Mouse (Mus musculus): ENCODE results near the gene Bbs2. TPM values are rescaled to one million over a fixed set of nuclear protein-coding genes. Genes with fewer than 3 reads are reported as not detected.

The Bbs2 gene
- total RNA-seq, 2 experiments from 2014 or later: 4.2 to 8.7 TPM

DNA sequence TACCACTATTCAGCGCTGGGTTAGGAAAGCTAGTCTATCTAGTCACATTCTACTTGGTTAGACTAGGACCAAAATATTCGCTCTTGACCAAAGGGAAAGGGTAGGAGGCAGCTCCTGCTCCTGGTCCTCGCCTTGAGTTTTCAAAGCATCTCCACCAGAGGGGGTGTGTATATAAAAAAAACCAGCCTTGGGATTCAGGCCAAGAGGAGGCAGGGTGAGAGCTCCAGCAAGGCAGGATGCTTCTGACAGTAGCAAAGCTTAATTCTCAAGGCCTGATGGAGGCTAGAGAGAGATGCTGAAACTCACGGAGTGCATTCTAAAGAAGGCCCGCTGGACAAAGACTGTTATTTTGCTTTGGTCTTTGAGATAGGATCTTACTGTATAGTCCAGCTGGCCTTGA, 5.4 kb upstream of the Bbs2 start:
- no peak for ATAC-seq (ENCODE audit: poor library complexity, severe bottlenecking)

DNA sequence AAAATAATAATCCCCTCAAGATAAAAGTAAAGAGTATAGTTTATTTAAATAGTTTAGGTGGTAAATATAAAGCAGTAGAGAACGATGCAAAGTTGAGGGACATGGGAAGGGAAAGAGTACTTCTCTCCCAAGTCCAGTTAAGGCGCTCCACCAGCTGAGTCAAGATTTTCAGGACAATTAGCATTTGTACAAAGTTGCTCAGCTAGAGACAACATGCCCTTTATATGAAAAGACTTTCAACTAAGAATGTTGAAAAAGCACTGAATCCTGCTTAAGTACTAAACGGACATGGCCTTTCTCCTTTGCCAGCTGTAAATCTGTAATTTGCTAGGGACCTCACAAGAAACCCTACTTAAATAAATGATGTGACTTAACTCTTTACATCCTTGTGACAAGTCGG, 268 bp upstream of the Bbs2 start:
- ATAC-seq (ENCODE audit: poor library complexity, severe bottlenecking): no peak

DNA sequence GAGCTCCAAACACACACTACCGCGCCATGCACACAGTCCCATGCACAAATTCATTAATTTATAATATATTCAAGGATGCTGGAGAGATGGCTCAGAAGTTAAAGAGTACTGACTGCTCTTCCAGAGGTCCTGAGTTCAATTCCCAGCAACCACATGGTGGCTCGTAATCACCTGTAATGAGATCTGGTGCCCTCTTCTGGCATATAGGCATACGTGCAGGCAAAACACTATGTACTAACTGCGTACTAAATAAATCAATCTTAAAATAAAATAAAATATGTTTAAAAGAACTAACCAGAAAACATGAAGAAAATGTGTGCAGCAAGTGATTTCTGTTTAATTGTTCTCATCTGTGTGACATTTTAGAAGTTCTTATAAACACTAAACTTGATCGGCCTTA, 4.4 kb downstream of the Bbs2 start:
- no peak for ATAC-seq (ENCODE audit: poor library complexity, severe bottlenecking)

DNA sequence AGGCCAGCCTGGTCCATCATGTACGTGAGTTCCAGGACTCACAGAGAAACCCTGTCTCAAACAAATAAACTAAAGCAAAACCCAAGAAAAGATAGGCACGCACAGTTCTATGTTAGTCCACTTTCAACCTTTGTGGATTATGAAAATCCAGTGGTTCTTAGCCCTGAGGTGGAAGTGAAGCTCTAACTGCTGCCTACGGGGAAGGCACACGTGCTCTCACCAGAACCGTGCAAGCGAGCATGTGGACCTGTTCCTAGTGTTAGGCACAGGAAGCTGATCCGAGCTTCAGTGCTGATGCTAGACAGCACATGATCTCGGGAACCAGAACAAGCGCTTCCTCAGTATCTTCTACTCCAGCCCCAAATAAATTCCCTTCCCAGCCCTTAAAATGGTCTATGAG, 5.9 kb downstream of the Bbs2 start:
- ATAC-seq (ENCODE audit: poor library complexity, severe bottlenecking): no peak

- ATAC-seq (ENCODE audit: poor library complexity, severe bottlenecking): peak; percentile 87
These were observed 9.0 kb downstream of the Bbs2 start for GRCm38 (mm10) chr8:94089715-94090114.

GRCm38 (mm10) chr8:94087964-94088363, 10.8 kb downstream of the Bbs2 start:
- no peak for ATAC-seq (ENCODE audit: poor library complexity, severe bottlenecking)

- peak; percentile 69 for ATAC-seq (ENCODE audit: poor library complexity, severe bottlenecking)
These were observed 22.1 kb downstream of the Bbs2 start for GRCm38 (mm10) chr8:94076461-94077192.

DNA sequence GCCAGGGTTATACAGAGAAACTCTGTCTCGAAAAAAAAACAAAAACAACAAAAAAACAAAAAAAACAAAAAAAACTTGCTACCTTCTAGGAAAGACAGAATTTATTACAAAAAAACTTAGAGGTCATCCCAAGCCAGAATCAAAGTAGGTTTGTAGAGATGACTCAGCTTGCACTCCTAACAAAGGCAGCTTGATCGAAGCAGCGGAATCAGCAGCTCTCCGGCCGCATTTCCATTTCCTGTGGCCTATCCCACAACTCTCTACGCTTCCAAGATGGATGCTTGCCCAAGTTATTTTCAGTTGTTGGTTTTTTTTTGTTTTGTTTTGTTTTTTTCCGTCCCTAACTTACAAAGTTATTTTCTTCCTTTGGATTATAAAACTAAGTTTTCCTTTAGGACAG, 29.9 kb downstream of the Bbs2 start:
- no peak for ATAC-seq (ENCODE audit: poor library complexity, severe bottlenecking)

DNA sequence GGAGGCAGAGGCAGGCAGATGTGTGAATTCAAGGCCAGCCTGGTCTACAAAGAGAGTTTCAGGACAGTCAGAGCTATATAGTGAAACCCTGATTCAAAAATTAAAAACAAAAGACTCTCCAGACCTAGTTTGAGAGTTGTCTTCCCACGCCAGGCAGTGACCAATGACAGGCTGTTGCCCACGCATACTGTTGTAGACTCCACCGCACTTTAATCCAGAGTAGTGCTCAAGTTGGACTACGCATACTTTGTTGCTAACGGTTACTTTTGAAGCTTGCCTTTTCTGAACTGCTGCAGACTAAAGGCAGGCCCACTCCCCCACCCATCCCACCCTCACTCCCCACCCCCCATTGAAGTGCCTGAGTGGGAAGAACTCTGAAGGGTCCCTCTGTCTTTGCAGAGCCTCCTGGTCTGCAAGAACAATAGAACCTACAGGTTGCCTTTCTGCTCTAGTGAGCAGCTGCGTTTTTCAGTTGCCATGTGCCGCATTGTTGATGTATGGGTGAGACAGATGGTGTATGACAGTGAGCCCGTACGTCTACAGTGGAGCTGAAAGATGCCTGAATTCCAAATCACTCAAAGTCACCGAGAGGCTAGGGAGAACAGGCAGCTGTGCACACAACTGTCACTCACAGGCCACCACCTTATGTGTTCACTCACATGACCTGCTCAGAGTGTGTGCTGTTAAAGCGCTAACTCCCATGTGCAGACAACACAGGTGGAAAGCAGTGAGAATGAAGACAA, 32.4 kb downstream of the Bbs2 start:
- ATAC-seq (ENCODE audit: poor library complexity, severe bottlenecking): no peak

GRCm38 (mm10) chr8:94057157-94057854, 41.4 kb downstream of the Bbs2 start:
- peak; percentile 77 for ATAC-seq (ENCODE audit: poor library complexity, severe bottlenecking)

GRCm38 (mm10) chr8:94052696-94053095, 46.0 kb downstream of the Bbs2 start:
- ATAC-seq (ENCODE audit: poor library complexity, severe bottlenecking): no peak

GRCm38 (mm10) chr8:94047845-94048244, 50.9 kb downstream of the Bbs2 start:
- no peak for ATAC-seq (ENCODE audit: poor library complexity, severe bottlenecking)

DNA sequence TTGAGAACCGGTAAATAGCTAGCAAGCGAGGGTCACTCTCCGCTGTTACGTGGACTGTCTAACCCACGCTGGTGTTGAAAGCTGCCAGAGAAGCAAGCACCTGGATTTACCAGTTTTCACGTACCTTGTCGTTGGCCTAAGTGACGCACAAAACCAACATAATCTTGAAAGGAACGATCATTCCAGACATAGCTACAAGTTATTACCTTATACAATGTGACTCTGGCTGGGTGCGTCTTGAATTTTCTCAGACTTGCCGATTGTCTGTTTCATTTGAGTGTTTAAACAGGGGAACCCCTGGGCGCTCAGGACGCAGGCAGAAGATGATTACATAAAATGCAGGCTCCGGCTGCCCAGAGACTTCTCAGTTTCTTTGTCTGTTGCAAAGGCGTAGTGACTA, 60.9 kb downstream of the Bbs2 start:
- no peak for ATAC-seq (ENCODE audit: poor library complexity, severe bottlenecking)

GRCm38 (mm10) chr8:94036944-94037524, 61.7 kb downstream of the Bbs2 start, which contains the start of the genes Nudt21 and Ogfod1:
Gene Nudt21 (minus strand): TSS chr8:94037031.
Gene Ogfod1 (plus strand): TSS chr8:94037198.
- peak; percentile 96 for ATAC-seq (ENCODE audit: poor library complexity, severe bottlenecking)

- peak; percentile 53 for ATAC-seq (ENCODE audit: poor library complexity, severe bottlenecking)
These were observed 62.2 kb downstream of the Bbs2 start for GRCm38 (mm10) chr8:94036541-94036940.

GRCm38 (mm10) chr8:94035200-94035599, 63.5 kb downstream of the Bbs2 start:
- ATAC-seq (ENCODE audit: poor library complexity, severe bottlenecking): no peak

- no peak for ATAC-seq (ENCODE audit: poor library complexity, severe bottlenecking)
These were observed 65.1 kb downstream of the Bbs2 start for GRCm38 (mm10) chr8:94033601-94034000.

DNA sequence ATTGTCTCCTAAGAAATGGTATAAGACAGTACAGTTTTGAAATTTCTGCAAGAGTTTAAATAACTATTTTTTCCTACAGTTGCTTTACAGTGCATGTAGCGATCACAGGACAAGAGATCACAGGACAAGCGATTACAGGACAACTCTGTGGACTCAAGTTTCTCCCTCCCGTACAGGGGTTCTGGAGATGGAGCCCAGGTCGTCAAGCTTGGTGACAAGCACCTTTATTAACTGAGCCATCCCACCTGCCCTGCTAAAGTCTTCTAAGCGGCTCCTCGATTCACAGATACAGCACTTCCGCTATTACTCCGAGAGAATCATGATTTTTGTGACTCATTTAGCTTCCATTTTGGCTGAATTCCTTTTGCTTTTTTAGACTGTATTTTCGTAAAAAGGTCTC, 69.0 kb downstream of the Bbs2 start:
- ATAC-seq (ENCODE audit: poor library complexity, severe bottlenecking): no peak

DNA sequence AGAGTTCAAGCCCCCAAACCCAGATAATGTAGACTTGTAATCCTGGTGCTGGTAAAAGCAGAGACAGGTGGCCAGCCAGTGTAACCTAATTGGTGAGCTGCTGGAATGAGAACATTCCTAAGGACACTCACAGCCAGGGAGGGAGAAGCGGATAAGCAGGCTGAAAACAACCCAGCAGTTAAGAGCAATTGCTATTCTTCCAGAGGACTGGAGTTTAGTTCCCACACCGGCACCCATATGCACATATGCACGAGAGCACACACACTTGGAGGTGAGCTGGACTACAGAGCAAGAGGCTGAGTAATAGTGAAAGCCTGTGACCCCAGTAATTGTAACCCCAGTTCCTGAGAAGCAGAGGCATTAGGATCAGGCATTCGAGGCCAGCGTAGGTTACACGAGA, 74.8 kb downstream of the Bbs2 start:
- no peak for ATAC-seq (ENCODE audit: poor library complexity, severe bottlenecking)

Measured in megakaryocyte, adult 5-6 weeks (primary cell).